Mouse (Mus musculus) limb, embryonic 14.5 days (tissue): ENCODE results near the gene Gm20517. TPM values are rescaled to one million over a fixed set of nuclear protein-coding genes. Genes with fewer than 3 reads are reported as not detected.

Source experiments
- ATAC-seq: fragments of 200-750 bp; cut with Nextera tagmentation; 2 replicates; pipeline ENCODE4 v1.8.0; 2017; ENCODE audit warnings: low read depth, moderate number of reproducible peaks, moderate TSS enrichment; ENCODE audit not compliant: low FRiP score
- DNase-seq: peaks from one replicate; pipeline ENCODE4 v3.0.0-alpha.2; 2015; ENCODE audit warnings: low spot score
- H3K27ac ChIP-seq: fragments of 300-500 bp; sonication (generic); replicated peaks from 2 replicates; pipeline ENCODE4 v1.5.1; 2014; ENCODE audit warnings: low read depth, mild to moderate bottlenecking, low read length, moderate library complexity, mixed read lengths
- H3K27me3 ChIP-seq: fragments of 300-500 bp; sonication (generic); 2 replicates; pipeline ENCODE4 v1.6.1; 2014; ENCODE audit warnings: low read length, mixed read lengths; ENCODE audit not compliant: control insufficient read depth, insufficient read depth
- H3K36me3 ChIP-seq: fragments of 300-500 bp; sonication (generic); 2 replicates; pipeline ENCODE4 v1.6.1; 2014; ENCODE audit warnings: mild to moderate bottlenecking, low read length, moderate library complexity, mixed read lengths; ENCODE audit not compliant: control insufficient read depth, insufficient read depth
- H3K4me1 ChIP-seq: fragments of 300-500 bp; sonication (generic); 2 replicates; pipeline ENCODE4 v1.6.1; 2014; ENCODE audit warnings: antibody characterized with exemption, low read length, mixed read lengths; ENCODE audit not compliant: control insufficient read depth, insufficient read depth
- H3K4me2 ChIP-seq: fragments of 300-500 bp; sonication (generic); replicated peaks from 2 replicates; pipeline ENCODE4 v1.6.1; 2014; ENCODE audit warnings: low read depth, mild to moderate bottlenecking, low read length, moderate library complexity; ENCODE audit not compliant: severe bottlenecking
- H3K4me3 ChIP-seq: fragments of 300-500 bp; sonication (generic); replicated peaks from 2 replicates; pipeline ENCODE4 v1.5.1; 2014; ENCODE audit warnings: low read length
- H3K9ac ChIP-seq: fragments of 300-500 bp; sonication (generic); 2 replicates; pipeline ENCODE4 v1.6.1; 2014; ENCODE audit warnings: mild to moderate bottlenecking, low read depth, low read length, moderate library complexity; ENCODE audit not compliant: severe bottlenecking
- H3K9me3 ChIP-seq: fragments of 300-500 bp; sonication (generic); 2 replicates; pipeline ENCODE4 v1.6.1; 2016; ENCODE audit warnings: low read length; ENCODE audit not compliant: control insufficient read depth
- POLR2A ChIP-seq: fragments of 200-500 bp; IDR thresholded peaks from 2 replicates; pipeline ENCODE4 v1.8.0; 2012; ENCODE audit warnings: inconsistent platforms, mild to moderate bottlenecking, moderate library complexity, borderline replicate concordance; ENCODE audit not compliant: insufficient read depth, insufficient read length; ENCODE audit errors: extremely low read depth
- WGBS: fragments of 180-500 bp; shearing (Covaris S2); extraction: QIAGEN DNeasy Blood & Tissue Kit; methylation state at CpG from one replicate; pipeline ENCODE4 v1.1.7; 2014; 5-methylcytosine and 5-hydroxymethylcytosine counted together
- polyA plus RNA-seq, 2 experiments: library from polyadenylated mRNA; depleted of rRNA in 1 of 2; stranded (reverse) in 1 of 2; unstranded in 1 of 2; fragments of >200 nt; fragmentation: Nextera tagmentation in 1 of 2; extraction: Ambion mirVana in 1 of 2; gene quantifications; 2 replicates each; pipeline versions ENCODE4 v1.2.1 to v1.2.3; 2012 to 2014

The Gm20517 gene
- polyA plus RNA-seq, 2 experiments = 1.3 to 1.4 TPM

- H3K36me3 ChIP-seq = peaks cover 70% of the 10 kb centered on the region
- H3K27ac ChIP-seq = no peak overlapping the region
- ATAC-seq (no peak), DNase-seq (no peak)
- H3K27me3 ChIP-seq = no peaks in the 10 kb centered on the region; the same call in 1 of the 2 replicates
- TF ChIP-seq POLR2A = no peak
- no peak overlapping the region for H3K4me2 ChIP-seq
- H3K4me1 ChIP-seq = no peaks in the 10 kb centered on the region
- no peaks in the 10 kb centered on the region for H3K9me3 ChIP-seq
- WGBS = 86% methylated on average over 5 of the region's 5 CpGs
- H3K4me3 ChIP-seq = no peak overlapping the region
- H3K9ac ChIP-seq = no peak overlapping the region
Measured at GRCm38 (mm10) chr17:47678238-47678637, 66.8 kb downstream of the Gm20517 start.

GRCm38 (mm10) chr17:47678702-47679101 lies 67.3 kb downstream of the Gm20517 start:
- Histone ChIP-seq H3K9me3 (no peaks in the 10 kb centered on the region), H3K4me1 (no peaks in the 10 kb centered on the region), H3K27ac (no peak overlapping the region), H3K27me3 (no peaks in the 10 kb centered on the region), H3K9ac (no peak overlapping the region), H3K36me3 (peaks cover 69% of the 10 kb centered on the region), H3K4me2 (no peak overlapping the region), H3K4me3 (no peak overlapping the region)
- DNase-seq = no peak
- WGBS = 90% methylated on average over 5 of the region's 5 CpGs
- ATAC-seq = no peak
- no peak for TF ChIP-seq POLR2A

- H3K27ac ChIP-seq = no peak overlapping the region
- ATAC-seq (no peak), DNase-seq (no peak)
- TF ChIP-seq POLR2A = no peak
- H3K27me3 ChIP-seq = no peaks in the 10 kb centered on the region
- no peak overlapping the region for H3K4me3 ChIP-seq
- no peak overlapping the region for H3K4me2 ChIP-seq
- H3K4me1 ChIP-seq = peaks cover 7% of the 10 kb centered on the region
- peaks cover 77% of the 10 kb centered on the region for H3K36me3 ChIP-seq
- no peaks in the 10 kb centered on the region for H3K9me3 ChIP-seq
- WGBS = 70% methylated on average over 4 of the region's 4 CpGs
- no peak overlapping the region for H3K9ac ChIP-seq
Measured at GRCm38 (mm10) chr17:47682836-47683235, 71.4 kb downstream of the Gm20517 start.

GRCm38 (mm10) chr17:47687409-47688343 lies 76.3 kb downstream of the Gm20517 start:
- Histone ChIP-seq H3K27ac (peak overlapping the region; percentile 67), H3K4me2 (peak overlapping the region; percentile 97), H3K9ac (peak overlapping the region; percentile 75), H3K36me3 (peaks cover 33% of the 10 kb centered on the region), H3K27me3 (no peaks in the 10 kb centered on the region), H3K4me1 (peaks cover 11% of the 10 kb centered on the region), H3K4me3 (peak overlapping the region; percentile 78), H3K9me3 (no peaks in the 10 kb centered on the region)
- DNase-seq (peak; percentile 97), ATAC-seq (peak; percentile 91)
- peak; percentile 55; the same call in 1 of the 2 replicates for TF ChIP-seq POLR2A
- WGBS = under 1% methylated on average over 62 of the region's 70 CpGs

GRCm38 (mm10) chr17:47688344-47688607 lies 76.9 kb downstream of the Gm20517 start, which contains the start of gene Tomm6:
Gene Tomm6 (minus strand): TSS chr17:47688386.
- H3K4me2 ChIP-seq = peak within 1 kb of the TSS; percentile 97
- 0% methylated on average over 9 of the region's 9 CpGs for WGBS
- peaks cover 29% of the 10 kb centered on the region for H3K36me3 ChIP-seq
- no peak for DNase-seq
- peak within 1 kb of the TSS; percentile 67 for H3K27ac ChIP-seq
- peaks cover 11% of the 10 kb centered on the region for H3K4me1 ChIP-seq
- peak; percentile 48; the same call in 1 of the 2 replicates for ATAC-seq
- H3K9me3 ChIP-seq = no peaks in the 10 kb centered on the region
- peak within 1 kb of the TSS; percentile 78 for H3K4me3 ChIP-seq
- H3K27me3 ChIP-seq = no peaks in the 10 kb centered on the region
- no peak for TF ChIP-seq POLR2A
- peak within 1 kb of the TSS; percentile 75 for H3K9ac ChIP-seq
